Mouse (Mus musculus) cortical plate, adult 2 months (tissue): Measurements from ENCODE around the gene Ptpn13. TPM values are rescaled to one million over a fixed set of nuclear protein-coding genes. Genes with fewer than 3 reads are reported as not detected.

Experiments used
- H3K27ac ChIP-seq: fragments of 200-500 bp; 2 replicates; pipeline ENCODE4 v1.5.1; 2012; ENCODE audit warnings: low read length, control low read depth, inconsistent platforms; ENCODE audit not compliant: insufficient read depth
- H3K4me1 ChIP-seq: fragments of 200-500 bp; 2 replicates; pipeline ENCODE4 v1.6.1; 2011; ENCODE audit warnings: low read length; ENCODE audit not compliant: control insufficient read depth, insufficient read depth
- H3K4me3 ChIP-seq: fragments of 200-500 bp; 2 replicates; pipeline ENCODE4 v1.5.1; 2011; ENCODE audit warnings: mild to moderate bottlenecking, low read length, control low read depth; ENCODE audit not compliant: insufficient read depth
- CTCF ChIP-seq: fragments of 200-500 bp; IDR thresholded peaks from 2 replicates; pipeline ENCODE4 v1.5.1; 2011; ENCODE audit warnings: mild to moderate bottlenecking, control low read depth, low read length; ENCODE audit not compliant: insufficient read depth; ENCODE audit errors: extremely low read depth
- POLR2A ChIP-seq: fragments of 200-500 bp; IDR thresholded peaks from 2 replicates; pipeline ENCODE4 v1.6.1; 2011; ENCODE audit warnings: mild to moderate bottlenecking, low read length, control low read depth; ENCODE audit not compliant: insufficient read depth; ENCODE audit errors: extremely low read depth
- polyA plus RNA-seq: library from polyadenylated mRNA; depleted of rRNA; stranded (reverse); fragments of >200 nt; gene quantifications from 2 replicates; pipeline ENCODE4 v1.2.3, GENCODE M21; 2012

Gene Ptpn13
- polyA plus RNA-seq, 1 experiment, result 6.6 TPM

DNA sequence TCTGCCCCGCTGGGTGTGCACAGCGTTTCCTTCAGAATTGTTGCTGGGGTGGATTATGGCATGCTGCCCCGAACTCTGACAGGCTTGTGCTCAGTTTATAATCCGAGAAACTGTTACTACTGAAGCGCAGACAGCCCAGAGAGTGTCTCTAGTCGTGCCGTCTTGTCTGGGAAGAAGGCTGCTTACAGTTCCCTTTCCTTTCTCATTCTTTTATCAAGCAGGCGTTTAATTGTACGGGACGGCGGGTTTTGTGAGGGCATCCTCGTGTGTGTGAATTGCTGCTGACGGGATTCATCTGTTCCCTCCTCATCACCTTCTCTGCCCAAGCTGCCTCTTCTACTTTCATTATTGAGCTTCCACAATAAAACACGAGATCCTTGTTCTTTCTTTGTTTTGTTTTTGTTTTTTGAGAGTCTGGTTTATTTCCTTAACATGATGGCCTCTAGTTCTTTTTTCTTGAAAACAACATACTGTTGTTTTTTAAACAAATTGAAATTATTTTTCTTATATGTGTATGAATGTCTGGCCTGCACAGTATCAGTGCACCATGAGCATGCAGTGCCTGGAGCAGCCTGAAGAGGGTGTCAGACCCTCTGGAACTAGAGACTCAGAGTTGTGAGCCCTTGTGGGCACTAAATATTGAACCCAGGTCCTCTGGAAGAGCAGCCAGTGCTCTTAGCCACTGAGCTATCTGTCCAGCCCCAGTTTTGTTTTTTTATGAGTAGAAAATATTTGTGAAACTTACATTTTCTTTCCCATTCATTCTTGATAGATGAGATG is 28.6 kb downstream of the Ptpn13 start:
- Histone ChIP-seq H3K27ac (no peak overlapping the region), H3K4me1 (no peaks in the 10 kb centered on the region), H3K4me3 (no peak overlapping the region)
- TF ChIP-seq CTCF (no peak), POLR2A (no peak)

DNA sequence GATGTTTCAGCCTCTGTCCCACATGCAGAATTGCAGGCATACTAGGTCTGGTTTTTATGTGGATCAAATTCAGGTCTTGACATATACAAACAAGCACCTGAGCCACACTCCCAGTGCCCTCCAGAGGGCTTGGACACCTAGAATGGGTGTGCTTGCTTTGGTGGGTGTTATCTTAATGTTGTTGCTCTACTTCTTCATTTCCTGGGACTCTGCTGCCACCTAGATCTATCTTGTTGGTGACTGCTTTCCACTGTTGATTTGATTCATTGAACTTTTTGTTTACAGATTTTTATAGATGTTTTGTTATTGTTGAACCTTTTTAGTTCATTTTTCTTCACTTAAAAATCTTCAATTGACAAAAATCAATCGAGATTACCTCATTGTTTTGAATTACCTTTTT is 31.8 kb downstream of the Ptpn13 start:
- no peak overlapping the region for H3K27ac ChIP-seq
- H3K4me3 ChIP-seq, result no peak overlapping the region
- no peaks in the 10 kb centered on the region for H3K4me1 ChIP-seq
- TF ChIP-seq CTCF (no peak), POLR2A (no peak)

DNA sequence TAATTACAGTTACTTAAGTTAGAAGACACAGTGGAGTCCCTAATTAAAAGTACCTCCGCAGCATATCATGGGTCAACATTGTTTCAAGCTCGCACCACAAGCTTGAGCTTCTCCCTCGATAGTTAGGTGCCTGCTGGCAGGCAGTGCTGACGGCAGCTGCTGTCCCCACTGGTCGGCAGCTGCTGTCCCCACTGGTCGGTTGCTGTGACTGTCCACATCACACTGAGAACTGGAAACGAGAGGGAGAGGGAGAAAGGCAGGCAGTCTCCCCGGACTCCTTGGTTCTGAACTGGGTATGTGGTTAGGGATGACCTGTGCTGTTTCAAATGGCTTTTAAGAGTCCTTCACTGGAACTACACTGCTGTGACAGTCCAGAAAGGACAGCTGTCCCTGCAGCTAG is 33.4 kb downstream of the Ptpn13 start:
- Histone ChIP-seq H3K27ac (no peak overlapping the region), H3K4me1 (no peaks in the 10 kb centered on the region), H3K4me3 (no peak overlapping the region)
- TF ChIP-seq CTCF (no peak), POLR2A (no peak)

GRCm38 (mm10) chr5:103458959-103459675 is 34.1 kb downstream of the Ptpn13 start:
- TF ChIP-seq CTCF (no peak), POLR2A (no peak)
- Histone ChIP-seq H3K4me3 (no peak overlapping the region), H3K27ac (no peak overlapping the region), H3K4me1 (no peaks in the 10 kb centered on the region)

DNA sequence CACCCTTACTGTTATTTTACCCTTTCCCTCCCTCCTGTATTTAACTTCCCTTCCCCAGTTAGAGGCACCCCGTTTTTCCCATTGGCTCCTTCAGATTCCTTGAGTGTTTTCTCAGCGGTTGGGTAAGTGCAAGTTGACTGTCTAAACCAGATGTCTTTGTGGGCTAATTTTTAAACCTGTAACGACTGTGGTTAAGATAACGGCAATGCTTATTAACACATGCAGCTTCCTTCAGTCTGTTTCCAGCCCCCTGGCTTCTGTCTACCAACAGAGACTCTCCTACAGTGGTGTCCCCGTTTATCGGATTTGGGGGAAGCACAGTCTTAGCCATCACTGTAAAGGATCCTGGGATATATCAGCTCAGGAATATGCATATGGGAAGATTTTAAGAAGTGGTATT is 35.9 kb downstream of the Ptpn13 start:
- H3K4me3 ChIP-seq, result no peak overlapping the region
- H3K27ac ChIP-seq, result no peak overlapping the region
- H3K4me1 ChIP-seq, result no peaks in the 10 kb centered on the region
- TF ChIP-seq CTCF, result no peak
- no peak for TF ChIP-seq POLR2A

GRCm38 (mm10) chr5:103463661-103464219 is 38.7 kb downstream of the Ptpn13 start:
- Histone ChIP-seq H3K4me1 (no peaks in the 10 kb centered on the region), H3K27ac (no peak overlapping the region), H3K4me3 (no peak overlapping the region)
- TF ChIP-seq CTCF (no peak), POLR2A (no peak)

DNA sequence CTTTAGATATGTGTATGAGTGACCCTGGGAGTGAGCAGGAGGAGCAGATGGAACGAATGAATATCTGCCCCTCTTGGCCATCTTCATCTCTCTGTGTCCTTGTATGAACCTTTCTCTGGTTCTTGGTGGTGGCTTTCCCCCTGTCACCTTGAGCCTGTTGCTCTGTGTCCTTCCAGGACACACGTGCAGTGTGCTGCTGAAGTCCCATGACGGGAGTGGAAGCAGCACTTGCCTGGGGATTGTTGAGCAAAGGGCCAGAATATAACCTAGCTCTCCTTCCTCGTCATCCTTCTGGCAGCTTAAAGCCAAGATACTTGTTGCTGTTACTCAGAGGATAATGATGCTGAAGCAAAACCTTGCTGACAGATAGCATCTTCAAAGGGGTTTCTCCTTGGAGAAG is 39.3 kb downstream of the Ptpn13 start:
- H3K4me1 ChIP-seq, result no peaks in the 10 kb centered on the region
- no peak overlapping the region for H3K27ac ChIP-seq
- TF ChIP-seq CTCF (no peak), POLR2A (no peak)
- H3K4me3 ChIP-seq, result no peak overlapping the region

DNA sequence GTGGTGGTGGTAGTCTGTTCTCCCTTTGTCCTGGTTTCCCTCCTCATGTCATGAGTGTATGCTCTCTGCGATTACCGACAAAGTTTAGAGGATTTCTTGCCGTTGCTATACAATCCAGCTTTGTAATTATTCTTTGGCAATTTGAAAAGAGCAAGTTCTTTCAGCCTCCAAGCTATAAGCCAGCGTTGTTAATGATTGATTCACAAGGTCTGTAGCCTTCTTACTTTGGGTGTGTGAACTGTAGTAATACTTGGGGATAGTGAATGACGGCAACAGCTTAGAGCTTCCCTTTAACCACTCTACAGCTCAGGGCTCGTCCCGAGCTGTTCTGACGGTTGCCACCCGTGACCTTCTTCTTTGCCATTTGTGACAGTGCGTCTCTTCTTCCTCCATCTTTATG is 39.8 kb downstream of the Ptpn13 start:
- no peaks in the 10 kb centered on the region for H3K4me1 ChIP-seq
- no peak overlapping the region for H3K27ac ChIP-seq
- no peak overlapping the region for H3K4me3 ChIP-seq
- no peak for TF ChIP-seq POLR2A
- TF ChIP-seq CTCF, result no peak

DNA sequence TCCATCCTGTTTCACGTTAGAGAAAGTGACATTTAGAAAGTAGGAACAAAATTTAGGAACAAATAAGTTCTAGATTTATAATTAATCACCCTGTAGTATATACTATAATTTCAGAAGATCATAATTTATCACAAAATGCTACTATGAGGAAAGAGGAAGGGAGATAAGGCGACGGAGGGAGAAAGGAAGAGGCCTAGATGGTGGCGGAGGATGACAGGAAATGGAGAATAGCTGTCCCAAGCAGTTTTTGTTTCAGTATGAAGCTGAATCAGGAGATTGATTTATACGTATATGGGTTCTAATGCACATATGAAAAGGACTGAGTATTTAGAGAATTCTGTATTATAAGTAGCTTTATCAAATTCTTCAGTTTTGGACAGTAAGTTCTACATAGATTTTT is 47.7 kb downstream of the Ptpn13 start:
- H3K4me1 ChIP-seq, result no peaks in the 10 kb centered on the region
- no peak for TF ChIP-seq POLR2A
- TF ChIP-seq CTCF, result no peak
- H3K4me3 ChIP-seq, result no peak overlapping the region
- no peak overlapping the region for H3K27ac ChIP-seq
